Mouse (Mus musculus): ENCODE measurements around the gene Sectm1a. TPM values are rescaled to one million over a fixed set of nuclear protein-coding genes. Genes with fewer than 3 reads are reported as not detected.
"Not testable (repeated sequence)": the region's sequence is repeated elsewhere in the genome, so short reads cannot be mapped to it uniquely, and the experiment has no call there.

The Sectm1a gene
- total RNA-seq, 2 experiments from 2014 or later: 0.26 TPM; not detected in 1

DNA sequence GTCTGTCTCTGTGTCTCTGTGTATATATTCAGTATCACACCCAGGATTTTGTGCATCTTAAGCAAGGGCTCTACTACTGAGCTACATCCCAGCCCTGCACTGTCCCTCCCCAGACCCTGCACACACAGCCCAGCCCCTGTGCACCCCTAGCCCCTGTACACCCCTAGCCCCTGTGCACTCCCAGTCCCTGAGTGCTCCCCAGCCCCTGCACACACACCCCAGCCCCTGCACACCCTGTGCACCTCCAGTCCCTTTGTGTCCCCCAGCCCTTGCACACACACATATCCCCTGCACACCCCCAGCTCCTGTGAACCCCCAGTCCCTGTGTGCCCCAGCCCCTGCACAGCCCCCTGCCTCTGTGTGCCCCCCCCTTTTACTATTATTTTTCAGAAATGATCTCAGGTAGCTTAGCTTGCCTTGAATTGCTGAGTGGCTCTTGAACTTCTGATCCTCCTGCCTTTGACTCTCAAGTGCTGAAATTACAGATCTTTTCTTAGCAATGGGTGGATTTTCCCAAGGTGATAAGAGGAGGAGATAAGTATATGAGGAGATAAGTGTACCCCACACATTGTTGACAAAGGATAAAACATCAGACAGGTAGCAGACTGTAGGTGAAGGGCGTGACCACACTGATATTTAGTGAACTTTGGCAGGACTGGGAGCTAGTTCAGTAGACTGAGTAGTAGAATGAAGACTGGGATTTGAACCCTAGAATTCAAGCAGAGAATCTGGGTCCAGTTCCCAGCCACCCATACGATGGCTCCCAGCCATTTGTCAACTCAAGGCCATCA, 8.9 kb upstream of the Sectm1a start:
- DNase-seq: no peak

DNA sequence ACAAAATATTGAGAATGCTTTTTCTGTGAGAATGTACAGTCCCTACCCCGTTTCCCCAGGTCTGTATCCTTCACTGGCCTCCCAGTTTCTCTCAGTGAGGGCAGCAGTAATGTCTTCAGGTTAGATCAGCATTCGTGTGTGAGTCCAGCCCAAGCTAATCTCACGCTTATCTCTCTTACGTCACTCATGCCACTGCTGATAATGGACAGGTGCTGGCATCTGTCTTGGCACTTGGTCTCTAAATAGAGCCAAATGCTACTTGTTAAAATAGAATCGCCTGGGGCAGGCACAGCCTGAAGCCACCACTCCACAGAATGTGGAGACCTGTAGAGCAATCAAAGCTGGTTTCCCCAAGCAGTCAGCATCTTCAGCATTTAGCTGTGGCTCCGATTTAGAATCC, 8.0 kb upstream of the Sectm1a start:
- no peak for DNase-seq

DNA sequence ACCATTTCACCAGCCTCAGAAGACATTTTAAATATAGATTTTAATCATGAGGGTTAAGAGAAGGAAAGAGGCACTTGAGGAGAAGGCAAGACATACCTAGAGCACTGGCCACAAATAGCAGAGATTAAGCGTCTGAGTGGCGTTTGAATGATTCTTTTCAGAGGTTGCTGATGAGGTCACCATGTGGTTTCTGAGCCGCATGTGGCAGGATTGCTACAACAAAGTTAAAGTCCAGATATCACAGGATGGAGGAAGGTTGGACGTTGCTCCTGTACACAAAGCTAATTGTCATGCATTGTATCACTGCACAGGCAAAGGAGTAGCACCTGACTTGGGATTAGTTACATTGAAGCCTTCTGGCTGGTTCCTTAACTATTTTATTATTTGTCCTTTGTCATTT, 5.3 kb upstream of the Sectm1a start:
- DNase-seq: no peak

DNA sequence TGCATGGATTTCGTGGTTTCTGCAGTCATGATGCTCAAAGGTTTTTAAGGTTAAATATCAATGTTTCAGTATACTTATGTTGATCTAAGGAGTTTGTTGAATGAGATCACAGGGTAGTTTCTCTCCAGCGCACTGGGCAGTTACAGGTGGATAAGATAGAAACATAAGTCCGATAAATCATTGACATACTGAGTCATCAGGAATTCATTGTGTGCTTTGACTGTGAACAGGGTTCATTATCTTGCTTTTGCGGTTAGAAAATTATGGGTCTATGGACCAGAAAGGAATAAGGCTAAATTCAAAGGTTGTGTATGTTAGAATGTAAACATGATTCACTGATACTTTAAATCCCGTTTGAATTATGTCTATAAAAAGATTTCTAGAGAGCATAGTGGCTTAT, 4.2 kb upstream of the Sectm1a start:
- no peak for DNase-seq

DNA sequence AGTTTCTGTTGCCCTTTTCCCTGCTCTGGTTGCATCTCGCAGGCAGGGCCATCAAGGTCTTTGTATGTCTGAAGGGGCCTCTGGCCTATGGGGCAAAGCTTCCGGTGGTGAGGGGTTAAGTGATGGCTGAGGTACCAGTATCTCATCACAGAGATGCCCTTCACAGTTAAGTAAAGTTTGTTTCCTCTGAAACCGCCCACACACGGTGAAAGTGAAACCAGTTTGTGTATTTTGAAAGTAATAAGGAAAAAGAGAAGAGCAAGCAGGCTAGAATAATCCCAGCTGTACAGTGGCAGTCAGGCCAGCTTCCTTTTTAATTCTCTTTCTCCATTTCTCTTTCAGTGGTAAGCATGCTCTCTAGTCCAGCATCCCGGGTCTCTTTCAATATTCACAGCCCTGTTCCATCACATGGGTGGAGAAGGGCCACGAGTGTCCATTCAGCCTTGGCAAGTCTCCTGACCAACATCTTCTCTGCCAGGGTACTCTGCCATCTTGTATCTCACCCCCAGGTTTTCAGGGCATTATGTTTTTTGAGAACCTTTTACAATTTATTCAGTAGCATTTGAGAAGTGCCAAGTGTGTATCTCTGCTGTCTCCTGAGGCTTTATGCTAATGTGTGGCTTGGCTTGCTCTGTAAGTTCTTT, 2.0 kb upstream of the Sectm1a start:
- peak; percentile 52 to 58 for DNase-seq

DNA sequence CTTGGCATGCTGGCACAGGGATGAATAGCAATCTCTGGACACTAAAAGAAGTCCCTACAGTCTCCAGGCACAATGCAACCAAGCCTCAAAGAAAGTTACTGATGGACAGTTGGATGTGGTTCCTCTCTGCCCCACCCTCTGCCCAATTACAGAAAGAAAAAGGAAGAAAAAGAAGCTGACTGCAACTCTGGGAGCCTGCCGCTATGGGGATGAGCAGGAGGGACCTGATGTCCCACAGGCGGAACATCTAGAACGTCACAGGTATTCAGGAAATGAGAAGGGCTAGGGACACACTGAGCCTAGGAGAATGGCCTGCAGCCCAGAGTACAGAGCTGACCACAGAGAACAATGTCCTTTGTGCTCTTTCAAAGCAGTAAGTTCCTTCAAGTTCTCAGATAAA, 1.2 kb upstream of the Sectm1a start:
- DNase-seq: peak in 1 of 2 experiments; percentile 48

DNA sequence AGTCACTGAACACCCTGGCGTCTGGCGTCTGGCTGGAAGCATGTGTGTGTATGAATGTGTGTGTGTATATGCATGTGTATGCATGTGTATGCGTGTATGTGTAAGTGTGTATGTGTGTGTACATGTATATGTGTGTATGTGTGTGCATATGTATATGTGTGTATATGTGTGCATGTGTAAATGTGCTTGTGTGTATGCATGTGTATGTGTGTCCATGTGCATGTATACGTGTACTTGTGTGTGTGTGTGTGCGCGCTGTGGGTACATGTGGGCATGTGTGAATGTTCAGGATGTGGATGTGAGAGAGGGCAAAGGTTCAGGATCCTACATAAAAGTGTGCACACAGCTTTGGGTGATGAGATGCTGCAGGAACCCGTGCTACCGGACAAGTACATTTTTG, 690 bp downstream of the Sectm1a start:
- no peak for DNase-seq

DNA sequence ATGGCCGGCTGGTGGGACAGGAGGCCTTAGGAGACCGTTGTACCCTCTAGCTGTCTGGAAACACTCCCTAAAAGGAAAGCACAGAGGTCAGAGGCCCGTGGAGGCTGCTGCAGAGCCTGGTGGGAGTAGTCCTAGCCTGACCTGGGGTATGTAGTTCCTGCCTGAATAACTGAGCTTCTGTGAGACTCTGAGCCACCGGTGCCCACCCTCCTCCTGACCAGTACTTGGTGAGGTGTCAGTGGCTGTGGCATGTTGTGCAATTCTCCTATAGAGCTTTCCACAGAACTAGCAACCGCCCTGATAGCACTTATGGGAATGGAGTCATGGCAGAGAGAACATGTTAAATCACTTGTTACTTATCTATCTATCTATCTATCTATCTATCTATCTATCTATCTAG, 5.4 kb downstream of the Sectm1a start:
- no peak for DNase-seq

DNA sequence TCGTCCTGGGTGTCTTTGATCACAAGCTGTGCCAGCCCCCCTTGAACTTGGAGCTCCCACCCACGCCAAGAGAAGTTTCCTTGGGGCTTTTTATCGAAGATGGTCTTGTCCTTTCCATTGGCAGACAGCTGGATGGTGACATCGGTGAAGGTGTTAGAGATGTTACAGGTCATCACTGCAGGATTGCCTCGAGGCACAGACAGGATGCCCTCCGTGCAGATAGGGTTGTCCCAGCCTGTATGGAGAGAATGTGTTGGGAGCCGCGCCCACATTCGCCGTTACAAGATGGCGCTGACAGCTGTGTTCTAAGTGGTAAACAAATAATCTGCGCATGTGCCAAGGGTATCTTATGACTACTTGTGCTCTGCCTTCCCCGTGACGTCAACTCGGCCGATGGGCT, 11.4 kb downstream of the Sectm1a start:
- DNase-seq: not testable (repeated sequence)

DNA sequence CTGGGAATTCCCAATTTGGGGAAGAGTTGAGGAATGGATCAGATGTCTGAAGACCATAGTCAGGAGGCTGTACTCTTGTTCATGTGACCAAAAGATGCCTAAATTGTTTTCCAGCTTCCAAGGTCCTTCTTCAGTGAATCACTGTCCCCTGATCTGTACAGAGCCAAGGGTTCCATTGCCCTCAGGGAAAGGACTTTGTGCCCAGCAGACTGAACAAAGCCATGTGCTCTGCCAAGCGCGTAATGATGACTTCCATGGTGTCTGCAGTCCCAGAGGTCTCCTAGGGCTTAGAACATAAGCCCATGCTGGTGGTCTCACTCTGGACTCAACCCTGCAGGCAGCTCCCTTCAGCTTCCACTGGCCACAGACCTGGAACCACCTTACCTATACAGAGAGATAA, 13.1 kb downstream of the Sectm1a start:
- DNase-seq: no peak

DNA sequence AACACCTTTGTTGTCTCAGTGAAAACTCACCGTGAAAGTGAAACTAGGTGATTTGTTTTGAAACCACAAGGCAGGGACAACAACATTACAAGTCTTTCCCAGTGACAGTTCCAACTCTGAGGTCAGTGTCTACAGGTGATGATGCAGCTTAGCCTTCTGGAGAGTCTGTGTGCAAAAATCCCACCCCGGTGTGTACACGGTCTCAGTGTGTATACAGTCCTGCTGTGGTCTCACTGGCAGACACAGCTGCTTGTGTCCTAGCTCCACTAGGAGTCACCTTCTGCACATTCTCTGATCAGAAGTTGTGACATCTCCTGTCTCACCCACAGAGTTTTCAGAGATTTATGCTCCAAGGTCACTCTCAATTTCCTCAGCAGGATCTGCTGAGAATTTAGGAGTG, 16.8 kb downstream of the Sectm1a start:
- DNase-seq: no peak

DNA sequence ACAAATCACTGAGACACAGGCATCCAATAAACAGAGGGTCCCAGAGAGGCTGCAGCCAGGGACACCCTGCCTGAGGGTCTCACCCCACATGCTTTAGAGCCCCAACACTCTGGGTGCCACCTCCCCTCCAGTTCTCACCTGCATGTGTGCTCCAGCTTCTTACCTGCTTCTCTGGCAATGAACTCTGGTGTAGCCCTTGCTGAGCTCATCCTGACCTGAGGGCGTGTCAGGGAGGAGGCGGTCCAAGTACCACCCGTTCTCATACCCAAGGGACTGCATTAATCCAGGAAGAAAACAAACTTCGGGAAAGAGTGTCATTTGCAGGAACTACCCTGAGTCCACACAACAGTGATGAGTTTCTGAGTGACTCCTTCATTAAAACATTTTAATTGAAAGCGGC, 17.6 kb downstream of the Sectm1a start, which contains the start of gene Sectm1b:
Gene Sectm1b (minus strand): TSS at position 191 of the 400 bp plus-strand sequence.
- DNase-seq: no peak

DNA sequence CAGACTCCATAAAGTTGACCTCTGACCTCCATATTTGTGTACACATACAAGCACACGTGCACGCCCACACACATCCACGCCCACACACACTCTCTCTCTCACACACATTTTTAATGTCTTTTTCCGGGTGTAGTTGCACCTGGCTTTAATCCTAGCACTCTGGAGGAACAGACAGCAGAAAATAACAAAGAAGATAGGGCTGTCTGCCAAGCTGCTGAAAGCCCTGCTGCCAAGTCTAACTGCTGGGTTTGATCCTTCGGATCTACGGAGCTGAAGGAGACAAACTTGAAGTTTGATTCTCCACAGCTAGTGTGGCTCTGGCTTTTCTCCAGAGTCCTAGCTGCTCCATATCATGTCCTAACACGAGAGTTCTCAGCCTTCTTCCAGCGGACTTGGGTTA, 19.4 kb downstream of the Sectm1a start:
- DNase-seq: no peak

DNA sequence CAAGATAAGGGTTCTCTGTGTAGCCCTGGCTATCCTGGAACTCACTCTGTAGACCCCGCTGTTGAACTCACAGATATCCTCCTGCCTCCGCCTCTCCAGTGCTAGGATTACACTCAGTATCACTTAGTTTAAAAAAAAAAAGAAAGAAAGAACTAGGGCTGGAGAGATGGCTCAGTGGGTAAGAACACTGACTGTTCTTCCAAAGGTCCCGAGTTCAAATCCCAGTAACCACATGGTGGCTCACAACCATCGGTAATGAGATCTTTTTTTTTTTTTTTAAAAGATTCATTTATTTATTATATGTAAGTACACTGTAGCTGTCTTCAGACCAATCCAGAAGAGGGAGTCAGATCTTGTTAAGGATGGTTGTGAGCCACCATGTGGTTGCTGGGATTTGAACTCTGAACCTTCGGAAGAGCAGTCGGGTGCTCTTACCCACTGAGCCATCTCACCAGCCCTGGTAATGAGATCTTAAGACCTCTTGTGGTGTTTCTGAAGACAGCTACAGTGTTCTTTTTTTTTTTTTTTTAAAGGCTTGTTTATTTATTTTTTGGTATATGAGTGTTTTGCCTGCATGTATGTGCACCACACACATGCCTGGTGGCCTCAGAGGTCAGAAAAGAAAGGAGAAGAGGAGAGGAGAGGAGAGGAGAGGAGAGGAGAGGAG, 20.5 kb downstream of the Sectm1a start:
- not testable (repeated sequence) for DNase-seq

DNA sequence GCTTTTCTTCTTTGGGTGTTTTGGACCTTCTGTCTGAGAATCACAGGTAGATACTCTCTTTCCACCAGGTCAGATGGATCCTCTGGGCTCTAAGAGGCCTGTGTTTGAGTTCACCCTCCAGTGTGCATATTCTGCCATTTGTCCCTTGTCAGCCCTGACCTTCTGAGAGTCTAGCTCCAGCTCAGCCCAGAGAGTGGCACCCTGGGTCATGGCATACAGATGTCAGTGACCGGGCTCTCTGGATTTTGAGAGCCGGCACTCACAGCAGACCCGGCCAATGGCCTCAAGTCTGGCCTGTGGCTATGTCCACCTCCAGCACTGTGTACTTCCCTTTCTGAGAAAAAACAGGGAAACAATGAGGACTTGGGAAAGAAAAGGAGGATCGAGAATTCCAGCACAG, 21.5 kb downstream of the Sectm1a start:
- DNase-seq: no peak

DNA sequence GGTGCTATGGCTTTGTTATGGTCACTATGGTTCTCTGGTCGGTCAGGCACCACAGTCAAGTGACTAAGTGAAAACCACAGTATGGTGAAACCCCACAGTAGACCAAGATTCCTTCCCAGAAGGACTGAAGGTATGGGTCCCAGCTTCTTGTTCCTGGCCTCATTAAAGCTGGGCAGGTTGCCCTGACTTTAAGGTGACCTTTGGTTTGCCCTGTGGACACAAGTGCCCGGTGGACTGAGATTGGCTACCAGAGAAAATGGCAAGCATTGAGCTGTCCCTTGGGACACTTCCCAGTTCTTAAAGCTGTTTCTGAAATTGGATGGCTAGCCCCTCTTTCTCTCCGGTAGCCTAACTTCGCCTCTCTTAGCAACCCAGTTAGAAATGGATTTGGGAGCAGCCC, 22.1 kb downstream of the Sectm1a start:
- DNase-seq: no peak

DNA sequence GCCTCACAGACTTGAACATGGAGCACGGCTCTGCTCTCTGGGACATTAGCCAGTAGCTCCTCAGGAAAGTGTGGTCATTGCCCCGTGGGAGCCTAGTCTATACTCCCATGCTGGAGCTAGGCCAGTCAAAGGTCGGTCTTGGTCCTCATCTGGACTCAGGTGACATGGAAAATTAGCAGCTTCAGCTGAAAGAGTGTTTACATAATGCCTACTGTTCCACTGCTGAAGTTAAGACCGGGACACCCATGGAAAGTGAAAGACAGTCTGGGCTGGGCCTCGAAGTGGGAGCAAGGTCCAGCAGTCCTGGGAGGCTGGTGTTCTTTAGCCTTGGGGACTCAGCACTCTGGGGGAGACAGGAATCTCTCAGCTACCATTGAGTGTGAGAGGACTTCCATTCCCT, 22.9 kb downstream of the Sectm1a start:
- no peak for DNase-seq

DNA sequence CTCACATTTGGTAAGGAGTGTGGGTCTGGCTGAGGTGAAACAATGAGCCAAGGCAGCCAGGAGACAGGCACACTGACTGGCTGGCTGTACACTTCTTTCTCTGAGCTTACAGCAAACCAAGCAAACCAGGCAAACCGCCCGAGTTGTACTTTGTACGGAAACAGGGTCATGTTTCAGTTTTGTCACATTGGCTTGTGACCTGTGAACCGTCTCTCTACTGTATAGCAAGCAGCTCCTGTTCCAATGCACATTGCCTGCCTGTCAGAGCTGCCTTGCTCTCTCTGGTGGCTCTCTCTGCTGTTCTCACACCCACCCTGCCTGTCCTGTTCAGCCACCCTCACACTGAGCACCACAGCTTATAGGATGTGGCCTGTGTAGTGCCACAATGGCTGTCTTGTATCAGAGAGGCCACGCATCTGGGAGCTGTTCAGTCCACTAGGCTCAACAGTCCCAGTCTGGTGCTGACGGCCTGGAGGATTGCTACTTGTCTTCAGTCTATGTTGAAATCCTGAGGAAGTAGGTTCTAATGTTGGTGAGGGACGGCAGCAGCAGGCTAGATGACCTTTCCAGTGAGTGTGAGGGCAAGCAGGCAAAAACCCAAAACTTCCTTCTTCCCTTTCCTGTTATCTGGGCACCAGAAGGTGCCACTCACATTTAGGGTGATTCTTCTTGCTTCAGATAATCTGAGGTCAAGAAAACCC, 24.3 kb downstream of the Sectm1a start:
- no peak for DNase-seq

DNA sequence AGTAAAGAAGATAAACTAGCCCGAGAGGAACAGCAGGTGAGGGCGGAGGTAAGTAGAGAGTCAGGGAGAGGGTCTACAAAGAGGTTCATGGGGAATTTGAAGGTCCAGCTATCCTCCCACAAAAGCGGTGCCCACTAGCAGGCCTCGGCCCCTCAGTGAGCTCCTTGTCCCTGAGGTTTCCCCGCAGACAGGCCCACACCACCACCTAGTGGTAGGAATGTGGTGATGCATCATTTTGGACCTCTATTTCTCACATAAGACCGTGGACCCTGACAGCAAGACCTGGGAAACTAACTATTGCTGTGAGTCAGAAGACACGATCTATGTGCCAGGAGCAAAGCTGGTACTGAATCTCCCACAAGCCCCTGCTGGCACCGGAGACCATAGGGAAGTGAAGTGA, 27.5 kb downstream of the Sectm1a start:
- peak; percentile 76 to 93 for DNase-seq

DNA sequence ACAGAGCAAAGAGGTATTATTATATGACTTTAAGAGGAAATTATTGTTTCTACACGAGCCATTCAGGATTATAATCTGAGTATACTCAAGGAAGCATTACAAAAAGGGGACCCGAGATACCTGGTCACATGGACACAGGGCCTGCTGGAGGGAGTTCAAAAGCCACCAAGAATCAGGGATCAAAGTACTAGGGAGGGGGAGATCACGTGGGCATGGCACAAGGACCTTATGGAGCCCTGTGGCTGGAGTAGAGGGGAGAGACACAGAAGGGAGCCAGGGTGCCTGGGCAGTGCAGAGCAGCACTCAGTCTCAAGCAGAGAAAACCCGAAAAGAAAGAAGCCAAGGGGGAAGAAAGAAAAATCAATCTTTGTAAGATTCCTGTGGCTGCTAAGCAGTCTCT, 28.6 kb downstream of the Sectm1a start:
- no peak for DNase-seq

DNA sequence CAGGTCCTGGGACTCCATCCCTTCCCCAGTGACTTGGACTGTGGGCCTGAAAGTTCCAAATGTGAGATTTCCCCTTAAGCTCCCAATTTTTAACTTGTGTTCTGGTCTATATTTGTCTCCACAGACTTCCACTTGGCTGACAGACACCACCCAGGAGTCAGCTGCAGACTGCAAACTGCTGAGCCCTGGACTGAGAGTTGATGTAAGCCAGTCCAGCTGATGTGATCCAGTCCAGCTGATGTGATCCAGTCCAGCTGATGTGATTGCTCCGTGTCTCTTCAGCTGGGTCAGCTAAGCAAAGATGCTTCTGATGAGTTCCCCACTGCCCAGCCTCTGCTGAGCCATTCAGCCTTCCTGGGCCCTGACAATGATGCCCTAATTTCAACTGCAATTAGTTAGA, 29.2 kb downstream of the Sectm1a start:
- DNase-seq: peak in 1 of 2 experiments; percentile 23

DNA sequence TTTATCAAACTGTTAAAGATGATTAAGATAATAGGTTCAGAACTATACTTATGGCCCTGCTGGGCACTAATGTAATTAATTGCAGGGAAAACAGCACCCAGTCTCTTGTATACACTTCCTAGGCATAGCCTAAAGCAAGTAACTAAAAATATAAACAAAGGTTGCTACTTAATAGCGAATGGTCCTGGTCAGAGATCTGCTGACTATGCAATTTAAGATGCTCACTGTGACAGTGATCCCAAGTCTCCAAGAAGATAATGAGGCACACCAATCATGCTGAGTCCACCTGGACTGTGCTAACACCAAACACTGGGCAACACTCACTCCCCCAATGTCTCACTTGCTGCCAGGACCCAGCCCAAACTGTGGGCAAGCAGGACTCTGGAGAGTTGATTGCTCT, 31.2 kb downstream of the Sectm1a start:
- no peak for DNase-seq
